Mouse (Mus musculus) skeletal muscle tissue, postnatal 0 days (tissue): ENCODE data around the gene Chtop. TPM values are rescaled to one million over a fixed set of nuclear protein-coding genes. Genes with fewer than 3 reads are reported as not detected.

ENCODE experiments used
- polyA plus RNA-seq: library from polyadenylated mRNA; unstranded; fragments of >200 nt; fragmentation: Nextera tagmentation; extraction: Ambion mirVana; gene quantifications from 2 replicates; pipeline ENCODE4 v1.2.1, GENCODE M21; 2015

The Chtop gene
- 66.7 and 74.5 TPM in 2 replicates for polyA plus RNA-seq

GRCm38 (mm10) chr3:90508950-90509746, at the start of gene Chtop:
Gene Chtop, minus strand, starts transcription at chr3:90509498.

GRCm38 (mm10) chr3:90537141-90537904, 28.0 kb upstream of the Chtop start, which contains the start of gene S100a16:
Gene S100a16, plus strand, starts transcription at chr3:90537254.

GRCm38 (mm10) chr3:90526580-90526979, 17.3 kb upstream of the Chtop start, which contains the start of gene S100a14:
Gene S100a14, plus strand, starts transcription at chr3:90526856.

GRCm38 (mm10) chr3:90513796-90514590, 4.7 kb upstream of the Chtop start, which contains the start of the genes S100a1 and S100a13:
Gene S100a1, minus strand, starts transcription at chr3:90514392.
Gene S100a13, plus strand, starts transcription at chr3:90514435.

GRCm38 (mm10) chr3:90490696-90491256, 18.5 kb downstream of the Chtop start, which contains the start of gene Snapin:
Gene Snapin, minus strand, starts transcription at chr3:90491033.

GRCm38 (mm10) chr3:90475831-90476611, 33.3 kb downstream of the Chtop start, which contains the start of gene Ilf2:
Gene Ilf2, plus strand, starts transcription at chr3:90476126.

GRCm38 (mm10) chr3:90465686-90466310, 43.5 kb downstream of the Chtop start, which contains the start of gene Npr1:
Gene Npr1, minus strand, starts transcription at chr3:90465866.

Other genes with a start within 250 kb of the Chtop start
- 5.1 and 5.5 TPM in 2 replicates for gene Dennd4b, start 244.3 kb downstream of the Chtop start, polyA plus RNA-seq
- 5.7 and 6.3 TPM in 2 replicates for gene Gatad2b, start 216.3 kb downstream of the Chtop start, polyA plus RNA-seq
- gene Slc27a3, start 119.6 kb downstream of the Chtop start, polyA plus RNA-seq = 2.9 and 4.0 TPM in 2 replicates
- gene Ints3, start 75.9 kb downstream of the Chtop start, polyA plus RNA-seq = 9.1 and 9.9 TPM in 2 replicates
- 7.6 and 8.8 TPM in 2 replicates for gene Npr1, start 43.6 kb downstream of the Chtop start, polyA plus RNA-seq
- gene Ilf2, start 33.4 kb downstream of the Chtop start, polyA plus RNA-seq = 58.2 and 62.9 TPM in 2 replicates
- 118 and 120 TPM in 2 replicates for gene Snapin, start 18.5 kb downstream of the Chtop start, polyA plus RNA-seq
- 49.4 and 84.8 TPM in 2 replicates for gene S100a1, start 4.9 kb upstream of the Chtop start, polyA plus RNA-seq
- 55.8 and 71.4 TPM in 2 replicates for gene S100a13, start 4.9 kb upstream of the Chtop start, polyA plus RNA-seq
- 4.5 TPM in 1 of 2 replicates, not detected in the other for gene S100a14, start 17.4 kb upstream of the Chtop start, polyA plus RNA-seq
- 130 and 181 TPM in 2 replicates for gene S100a16, start 27.8 kb upstream of the Chtop start, polyA plus RNA-seq
- gene S100a3, start 51.1 kb upstream of the Chtop start, polyA plus RNA-seq = 1.2 TPM in 2 replicates
- not detected in 2 replicates for gene S100a2, start 80.7 kb upstream of the Chtop start, polyA plus RNA-seq
- not detected in 2 replicates for gene Gm42674, start 92.4 kb upstream of the Chtop start, polyA plus RNA-seq
- 14.1 and 14.6 TPM in 2 replicates for gene S100a4, start 94.3 kb upstream of the Chtop start, polyA plus RNA-seq
- not detected in 2 replicates for gene S100a5, start 99.0 kb upstream of the Chtop start, polyA plus RNA-seq
- gene S100a6, start 103.4 kb upstream of the Chtop start, polyA plus RNA-seq = 205 and 259 TPM in 2 replicates
- gene S100a7a, start 144.5 kb upstream of the Chtop start, polyA plus RNA-seq = not detected in 2 replicates
- 18.5 and 28.7 TPM in 2 replicates for gene S100a8, start 159.5 kb upstream of the Chtop start, polyA plus RNA-seq
- gene S100a9, start 186.2 kb upstream of the Chtop start, polyA plus RNA-seq = 8.7 and 17.2 TPM in 2 replicates
- 0.15 TPM in 1 of 2 replicates, not detected in the other for gene Pglyrp4, start 217.4 kb upstream of the Chtop start, polyA plus RNA-seq